Mouse (Mus musculus) myocyte (in vitro differentiated cells): Measurements from ENCODE around the gene Snai1.

Experiments used
- POLR2A ChIP-seq: IDR thresholded peaks from one replicate; pipeline ENCODE4 v1.6.1; 2011; ENCODE audit warnings: low read depth, mild to moderate bottlenecking, control low read depth, moderate library complexity; ENCODE audit not compliant: insufficient read length
- POLR2AphosphoS2 ChIP-seq: IDR thresholded peaks from one replicate; pipeline ENCODE4 v1.6.1; 2011; ENCODE audit warnings: low read depth, control low read depth; ENCODE audit not compliant: insufficient read length
- REST ChIP-seq: IDR thresholded peaks from one replicate; pipeline ENCODE4 v1.6.1; 2011; ENCODE audit warnings: mild to moderate bottlenecking, control low read depth, moderate library complexity; ENCODE audit not compliant: insufficient read depth, insufficient read length

GRCm38 (mm10) chr2:167562101-167562500 lies 24.1 kb downstream of the Snai1 start:
- TF ChIP-seq REST (no peak), POLR2A (no peak), POLR2AphosphoS2 (no peak)
